Mouse (Mus musculus) liver, embryonic 14.5 days (tissue): ENCODE data around the gene Mx1.

Experiments used
- CTCF ChIP-seq: IDR thresholded peaks from 2 replicates; pipeline ENCODE4 v1.5.1; 2016; ENCODE audit warnings: antibody characterized with exemption, low read depth, control low read depth
- EP300 ChIP-seq: IDR thresholded peaks from 2 replicates; pipeline ENCODE4 v1.6.1; 2016; ENCODE audit warnings: antibody characterized with exemption, low read depth

DNA sequence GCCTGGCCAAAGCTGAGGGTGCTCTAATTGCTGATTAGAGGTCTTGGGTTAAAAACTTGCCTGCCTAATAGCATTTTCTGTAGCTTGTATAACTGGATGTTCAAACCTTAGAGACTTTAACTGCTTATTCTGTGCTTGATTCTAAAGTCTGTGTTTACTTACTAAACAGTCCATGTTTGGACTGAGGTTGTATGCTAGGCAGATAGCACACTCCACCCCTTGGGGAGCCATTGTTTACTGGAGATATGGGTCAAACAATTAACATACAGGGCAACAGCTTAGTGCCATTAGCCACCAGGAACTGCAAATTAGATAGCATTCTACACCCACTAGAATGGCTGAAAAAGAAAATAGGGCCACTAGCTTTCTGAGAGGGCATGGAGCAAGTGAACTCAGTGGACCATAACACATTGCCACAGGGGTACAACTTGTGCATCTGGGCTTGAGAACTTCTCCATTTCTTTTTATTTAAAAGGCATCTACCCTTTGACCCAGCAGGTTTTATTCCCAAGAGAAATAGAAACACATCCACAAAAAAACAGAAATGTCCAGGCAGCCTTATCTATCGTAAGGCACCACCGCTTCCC, 64.7 kb downstream of the Mx1 start:
- no peak for TF ChIP-seq CTCF
- no peak for TF ChIP-seq EP300
